9 mouse cellular contexts compared by ENCODE assay signal in genomic region chr8:95143805-95144630, GRCm38 (mm10). TPM values are rescaled to one million over a fixed set of nuclear protein-coding genes. Genes with fewer than 3 reads are reported as not detected.
DNase-seq lines count a peak whose midpoint lies in the region; ATAC-seq and TF ChIP-seq lines count a peak whose summit lies in the region.
"Had no signal": no experiment of that assay in that cellular context is flagged by ENCODE, and none has a peak within 500 bp of the region (broad histone marks: within the 10 kb centered on the region; RNA-seq: fewer than 3 reads in every experiment).

No protein-coding gene starts in this region.

- H3K27me3 ChIP-seq in hindbrain, embryonic 15.5 days, result no peaks in the 10 kb centered on the region
- H3K27me3 ChIP-seq in hindbrain, embryonic 11.5 days (ENCODE audit: control insufficient read depth, insufficient read depth, low read length), result peaks cover 2% of the 10 kb centered on the region; the same call in 1 of the 2 replicates
- no peaks in the 10 kb centered on the region for H3K27me3 ChIP-seq in ES-Bruce4 (ENCODE audit: control insufficient read depth, insufficient read depth, low read length, poor library complexity, severe bottlenecking)
- no peaks in the 10 kb centered on the region for H3K27me3 ChIP-seq in kidney, postnatal 0 days (ENCODE audit: insufficient read depth, low read length)

- ATAC-seq in hindbrain, embryonic 15.5 days (ENCODE audit: low FRiP score, low read depth), result peak; percentile 52
- ATAC-seq in hindbrain, embryonic 11.5 days (ENCODE audit: low FRiP score), result no peak
- no peak for ATAC-seq in kidney, postnatal 0 days (replicated peaks; ENCODE audit: low FRiP score, low read depth)
- ATAC-seq in CD4-positive, CD25-positive, alpha-beta regulatory T cell, adult 4 months, result no peak

- no peaks in the 10 kb centered on the region for H3K9me3 ChIP-seq in hindbrain, embryonic 15.5 days
- H3K9me3 ChIP-seq in hindbrain, embryonic 11.5 days (ENCODE audit: control insufficient read depth, low read length), result no peaks in the 10 kb centered on the region
- H3K9me3 ChIP-seq in ES-Bruce4 (replicated peaks; ENCODE audit: control insufficient read depth, insufficient read depth, low read length, poor library complexity, severe bottlenecking), result no peaks in the 10 kb centered on the region
- no peaks in the 10 kb centered on the region for H3K9me3 ChIP-seq in kidney, postnatal 0 days (replicated peaks; ENCODE audit: low read length)
- H3K9me3 ChIP-seq: limb, embryonic 12.5 days had no signal

- 61% methylated on average over 6 of the region's 6 CpGs for WGBS in hindbrain, embryonic 15.5 days
- 69% methylated on average over 6 of the region's 6 CpGs for WGBS in hindbrain, embryonic 11.5 days
- 75% methylated on average over 6 of the region's 6 CpGs for WGBS in kidney, postnatal 0 days

- TF ChIP-seq POLR2A in ES-Bruce4 (IDR thresholded peaks at IDR 0.05; ENCODE audit: insufficient read depth, low read length), result no peak

- no peak overlapping the region for H3K9ac ChIP-seq in hindbrain, embryonic 15.5 days
- no peak overlapping the region for H3K9ac ChIP-seq in hindbrain, embryonic 11.5 days (ENCODE audit: low read depth, low read length)
- no peak overlapping the region for H3K9ac ChIP-seq in ES-Bruce4 (ENCODE audit: low read depth, poor library complexity, severe bottlenecking)
- H3K9ac ChIP-seq in kidney, postnatal 0 days (ENCODE audit: low read depth, low read length), result no peak overlapping the region
- H3K9ac ChIP-seq: limb, embryonic 12.5 days had no signal

- TF ChIP-seq CTCF in ES-Bruce4 (IDR thresholded peaks at IDR 0.05; ENCODE audit: low read depth, low read length), result no peak
- TF ChIP-seq CTCF in kidney, postnatal 0 days (IDR thresholded peaks at IDR 0.05; ENCODE audit: low read depth), result no peak

- no peak for TF ChIP-seq EP300 in ES-Bruce4 (IDR thresholded peaks at IDR 0.05; ENCODE audit: insufficient read depth, low read depth, low read length)

- H3K4me3 ChIP-seq in hindbrain, embryonic 15.5 days, result no peak overlapping the region
- no peak overlapping the region for H3K4me3 ChIP-seq in hindbrain, embryonic 11.5 days (ENCODE audit: low read depth, low read length)
- no peak overlapping the region for H3K4me3 ChIP-seq in ES-Bruce4 (ENCODE audit: low read depth, low read length)
- H3K4me3 ChIP-seq in kidney, postnatal 0 days (replicated peaks; ENCODE audit: low read depth, low read length), result no peak overlapping the region
- H3K4me3 ChIP-seq: limb, embryonic 12.5 days had no signal

- H3K4me1 ChIP-seq in hindbrain, embryonic 15.5 days (replicated peaks), result peaks cover 35% of the 10 kb centered on the region
- peaks cover 6% of the 10 kb centered on the region for H3K4me1 ChIP-seq in hindbrain, embryonic 11.5 days (replicated peaks; ENCODE audit: control insufficient read depth, insufficient read depth, low read length)
- peaks cover 11% of the 10 kb centered on the region for H3K4me1 ChIP-seq in ES-Bruce4 (ENCODE audit: control insufficient read depth, insufficient read depth, low read length)
- peaks cover 20% of the 10 kb centered on the region for H3K4me1 ChIP-seq in kidney, postnatal 0 days (replicated peaks; ENCODE audit: insufficient read depth, low read length)

- DNase-seq in hindbrain, embryonic 11.5 days (ENCODE audit: low spot score), result no peak
- peak; percentile 70 for DNase-seq in brain, adult 2 months (ENCODE audit: low read depth, low spot score)
- no peak for DNase-seq in kidney, postnatal 0 days (ENCODE audit: low spot score)
- no peak for DNase-seq in cerebellum, adult 11 months
- no peak for DNase-seq in testis, postnatal 10 days (ENCODE audit: low spot score)

- H3K4me2 ChIP-seq in hindbrain, embryonic 15.5 days, result no peak overlapping the region
- H3K4me2 ChIP-seq in hindbrain, embryonic 11.5 days (replicated peaks; ENCODE audit: low read depth, low read length), result no peak overlapping the region
- no peak overlapping the region for H3K4me2 ChIP-seq in kidney, postnatal 0 days (ENCODE audit: low read length)

- H3K36me3 ChIP-seq in hindbrain, embryonic 15.5 days, result no peaks in the 10 kb centered on the region
- no peaks in the 10 kb centered on the region for H3K36me3 ChIP-seq in hindbrain, embryonic 11.5 days (ENCODE audit: control insufficient read depth, insufficient read depth, low read length)
- no peaks in the 10 kb centered on the region for H3K36me3 ChIP-seq in ES-Bruce4 (ENCODE audit: control insufficient read depth, insufficient read depth, low read length, poor library complexity, severe bottlenecking)
- no peaks in the 10 kb centered on the region for H3K36me3 ChIP-seq in kidney, postnatal 0 days (ENCODE audit: insufficient read depth, low read length)
- H3K36me3 ChIP-seq: limb, embryonic 12.5 days had no signal

- H3K27ac ChIP-seq in hindbrain, embryonic 15.5 days (replicated peaks), result peak overlapping the region; percentile 39; the same call in 1 of the 2 replicates
- H3K27ac ChIP-seq in hindbrain, embryonic 11.5 days (ENCODE audit: low read depth, low read length), result no peak overlapping the region
- peak overlapping the region; percentile 70 for H3K27ac ChIP-seq in ES-Bruce4 (ENCODE audit: insufficient read depth, low read length)
- peak overlapping the region; percentile 88 for H3K27ac ChIP-seq in kidney, postnatal 0 days

RNA-seq across cellular contexts. Expression of gene Kifc3, which starts 58.6 kb away (rescaled TPM):
- 26.5 and 30.2 TPM in 2 replicates for polyA plus RNA-seq in hindbrain, embryonic 15.5 days (2015; fragmentation: Nextera tagmentation; extraction: Ambion mirVana)
- 5.2 and 5.7 TPM in 2 replicates for polyA plus RNA-seq in hindbrain, embryonic 11.5 days (2014; fragmentation: Nextera tagmentation; extraction: Ambion mirVana)
- 19.0 and 22.2 TPM in 2 replicates for polyA plus RNA-seq in ES-Bruce4 (2011; ENCODE audit: insufficient read depth, insufficient read length, low read depth, missing spikeins)
- 41.2 and 46.2 TPM in 2 replicates for polyA plus RNA-seq in kidney, postnatal 0 days (2015; fragmentation: Nextera tagmentation; extraction: Ambion mirVana)
- not detected for polyA plus RNA-seq in CD4-positive, CD25-positive, alpha-beta regulatory T cell, adult 4 months (2017; shearing (Covaris generic))
